Mouse (Mus musculus): ENCODE measurements around the gene Rbm25. TPM values are rescaled to one million over a fixed set of nuclear protein-coding genes. Genes with fewer than 3 reads are reported as not detected.

Rbm25 gene
- polyA plus RNA-seq, 1 experiment from 2014 or later, result 184 TPM

DNA sequence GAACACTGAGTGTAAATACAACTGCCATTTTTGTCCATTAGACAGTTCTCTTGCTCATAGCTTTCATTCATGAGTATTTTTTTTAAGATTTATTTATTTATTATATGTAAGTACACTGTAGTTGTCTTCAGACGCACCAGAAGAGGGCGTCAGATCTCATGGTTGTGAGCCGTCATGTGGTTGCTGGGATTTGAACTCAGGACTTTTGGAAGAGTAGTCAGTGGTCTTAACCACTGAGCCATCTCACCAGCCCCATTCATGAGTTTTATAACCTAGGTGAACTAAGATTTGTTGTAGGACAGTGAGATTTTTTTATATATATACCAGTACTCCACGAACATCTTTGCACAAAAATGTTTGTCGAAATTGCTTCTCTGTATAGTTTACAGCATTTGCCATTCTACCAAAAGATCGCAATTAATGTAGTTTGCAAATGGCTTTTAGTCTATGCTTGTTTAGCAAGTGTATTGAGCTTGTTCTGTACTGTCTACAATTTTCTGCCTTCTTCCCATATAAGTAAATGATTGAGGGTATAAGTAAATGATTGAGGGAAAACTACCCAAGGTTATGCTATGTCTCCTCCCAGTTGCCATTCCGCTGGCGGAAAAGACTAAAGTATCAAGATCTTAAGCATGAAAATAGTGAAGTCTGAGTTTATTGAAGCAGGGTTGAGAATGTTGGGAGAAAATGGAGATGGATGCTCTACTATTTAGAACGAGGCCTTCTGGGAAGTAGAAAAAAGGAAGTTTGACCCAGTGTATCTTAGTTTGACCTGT lies 55.7 kb downstream of the Rbm25 start:
- 88% methylated on average over 9 of the region's 9 CpGs for WGBS (ENCODE audit: insufficient replicate concordance)
- Histone ChIP-seq H3K4me1 (ENCODE audit: control insufficient read depth, insufficient read depth, low read length) (peaks cover 6% of the 10 kb centered on the region; the same call in 1 of the 2 replicates), H3K4me2 (no peak overlapping the region), H3K9ac (ENCODE audit: low read depth, low read length) (no peak overlapping the region), H3K9me3 (replicated peaks; ENCODE audit: control insufficient read depth, low read length) (no peaks in the 10 kb centered on the region), H3K4me3 (ENCODE audit: low read depth, low read length) (no peak overlapping the region), H3K27ac (ENCODE audit: low read depth, low read length) (0 out of 2 replicates have a peak overlapping the region, but pooled peaks have one; percentile 92), H3K36me3 (ENCODE audit: control insufficient read depth, insufficient read depth, low read length) (peaks cover 2% of the 10 kb centered on the region; the same call in 1 of the 2 replicates), H3K27me3 (ENCODE audit: control insufficient read depth, insufficient read depth, low read length) (no peaks in the 10 kb centered on the region)
- ATAC-seq (replicated peaks; ENCODE audit: insufficient number of reproducible peaks, low FRiP score, low TSS enrichment), result no peak

- H3K36me3 ChIP-seq (ENCODE audit: control insufficient read depth, insufficient read depth, low read length), result no peaks in the 10 kb centered on the region; the same call in 1 of the 2 replicates
- H3K27ac ChIP-seq (ENCODE audit: low read depth, low read length), result peak within 1 kb of the TSS; percentile 92
- no peaks in the 10 kb centered on the region for H3K9me3 ChIP-seq (replicated peaks; ENCODE audit: control insufficient read depth, low read length)
- ATAC-seq (replicated peaks; ENCODE audit: insufficient number of reproducible peaks, low FRiP score, low TSS enrichment), result peak; percentile 98
- peak within 1 kb of the TSS; percentile 96 for H3K9ac ChIP-seq (ENCODE audit: low read depth, low read length)
- under 1% methylated on average over 38 of the region's 38 CpGs for WGBS (ENCODE audit: insufficient replicate concordance)
- no peaks in the 10 kb centered on the region for H3K27me3 ChIP-seq (ENCODE audit: control insufficient read depth, insufficient read depth, low read length)
- H3K4me2 ChIP-seq, result peak within 1 kb of the TSS; percentile 87
- H3K4me3 ChIP-seq (ENCODE audit: low read depth, low read length), result peak within 1 kb of the TSS; percentile 96
- H3K4me1 ChIP-seq (ENCODE audit: control insufficient read depth, insufficient read depth, low read length), result peaks cover 6% of the 10 kb centered on the region; the same call in 1 of the 2 replicates
These were observed 56.9 kb downstream of the Rbm25 start, which contains the start of gene Psen1 for GRCm38 (mm10) chr12:83687934-83688315. Gene Psen1 (plus strand): TSS chr12:83688152.

DNA sequence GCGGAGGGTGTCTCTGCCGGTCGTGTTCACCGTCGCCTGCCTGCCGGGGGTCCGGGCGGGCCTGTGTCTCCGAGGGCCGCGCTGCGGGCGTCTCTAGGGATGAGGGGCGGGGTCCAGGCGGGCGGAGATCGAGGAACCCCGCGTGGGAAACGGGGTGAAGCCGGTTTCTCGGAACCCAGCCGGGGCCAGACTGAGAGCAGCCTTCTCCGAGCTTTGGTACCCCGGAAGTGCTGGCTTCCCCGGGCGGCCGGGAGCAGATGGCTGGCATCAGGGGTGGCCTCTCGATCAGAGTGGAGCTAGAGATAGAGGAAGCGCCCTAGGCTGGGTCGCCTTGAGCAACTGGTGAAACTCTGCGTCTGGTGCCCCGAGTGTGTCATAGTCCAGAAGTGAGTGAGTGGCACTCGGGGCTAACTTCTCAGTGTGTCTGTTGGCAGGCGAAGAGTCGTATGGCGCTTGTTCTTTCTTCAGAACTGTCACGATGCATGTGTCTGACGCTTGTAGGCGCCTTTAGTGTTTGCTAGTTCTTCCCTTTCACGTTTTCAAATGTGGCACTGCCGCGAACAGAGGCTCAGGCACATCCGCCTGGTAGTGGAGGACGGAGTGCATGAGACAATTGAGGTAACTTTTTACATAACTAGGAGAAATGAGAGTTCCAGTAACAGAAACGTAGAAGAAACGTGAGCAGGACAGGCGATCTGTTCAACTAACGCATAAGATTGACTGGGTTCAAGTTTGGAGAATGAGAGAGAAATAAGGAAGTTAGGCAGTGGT lies 57.5 kb downstream of the Rbm25 start:
- H3K4me3 ChIP-seq (ENCODE audit: low read depth, low read length), result peak overlapping the region; percentile 96
- H3K27me3 ChIP-seq (ENCODE audit: control insufficient read depth, insufficient read depth, low read length), result no peaks in the 10 kb centered on the region
- H3K9me3 ChIP-seq (replicated peaks; ENCODE audit: control insufficient read depth, low read length), result no peaks in the 10 kb centered on the region
- H3K4me2 ChIP-seq, result peak overlapping the region; percentile 87
- ATAC-seq (replicated peaks; ENCODE audit: insufficient number of reproducible peaks, low FRiP score, low TSS enrichment), result peak; percentile 76
- peaks cover 6% of the 10 kb centered on the region; the same call in 1 of the 2 replicates for H3K4me1 ChIP-seq (ENCODE audit: control insufficient read depth, insufficient read depth, low read length)
- under 1% methylated on average over 49 of the region's 49 CpGs for WGBS (ENCODE audit: insufficient replicate concordance)
- H3K36me3 ChIP-seq (ENCODE audit: control insufficient read depth, insufficient read depth, low read length), result no peaks in the 10 kb centered on the region; the same call in 1 of the 2 replicates
- peak overlapping the region; percentile 96 for H3K9ac ChIP-seq (ENCODE audit: low read depth, low read length)
- H3K27ac ChIP-seq (ENCODE audit: low read depth, low read length), result peak overlapping the region; percentile 92

GRCm38 (mm10) chr12:83689087-83689432 lies 58.0 kb downstream of the Rbm25 start:
- no peak for ATAC-seq (replicated peaks; ENCODE audit: insufficient number of reproducible peaks, low FRiP score, low TSS enrichment)
- no peaks in the 10 kb centered on the region; the same call in 1 of the 2 replicates for H3K36me3 ChIP-seq (ENCODE audit: control insufficient read depth, insufficient read depth, low read length)
- peak overlapping the region; percentile 92 for H3K27ac ChIP-seq (ENCODE audit: low read depth, low read length)
- peak overlapping the region; percentile 96 for H3K9ac ChIP-seq (ENCODE audit: low read depth, low read length)
- peaks cover 6% of the 10 kb centered on the region; the same call in 1 of the 2 replicates for H3K4me1 ChIP-seq (ENCODE audit: control insufficient read depth, insufficient read depth, low read length)
- H3K27me3 ChIP-seq (ENCODE audit: control insufficient read depth, insufficient read depth, low read length), result no peaks in the 10 kb centered on the region
- H3K4me2 ChIP-seq, result peak overlapping the region; percentile 87
- no peaks in the 10 kb centered on the region for H3K9me3 ChIP-seq (replicated peaks; ENCODE audit: control insufficient read depth, low read length)
- 28% methylated on average over 6 of the region's 6 CpGs for WGBS (ENCODE audit: insufficient replicate concordance)
- H3K4me3 ChIP-seq (ENCODE audit: low read depth, low read length), result peak overlapping the region; percentile 96

DNA sequence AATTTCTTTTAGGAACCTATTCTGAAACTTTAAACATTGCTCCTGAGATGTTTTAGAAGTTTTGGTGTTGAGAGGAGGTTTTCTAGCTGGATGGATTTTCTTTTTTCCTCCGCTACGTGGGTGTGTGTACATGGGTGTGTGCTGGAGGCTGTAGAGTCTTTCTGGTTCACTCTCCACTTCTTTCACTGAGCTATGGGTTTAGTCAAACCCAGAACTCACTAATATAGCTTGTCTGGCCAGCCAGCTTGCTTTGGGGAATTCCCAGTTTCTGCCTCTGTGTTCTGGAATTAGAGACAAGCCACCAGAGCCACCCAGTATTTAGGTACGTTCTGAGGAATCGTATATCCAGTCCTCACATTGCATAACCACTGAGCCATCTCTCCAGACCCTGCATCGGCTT lies 63.0 kb downstream of the Rbm25 start:
- H3K4me2 ChIP-seq, result no peak overlapping the region
- peaks cover 11% of the 10 kb centered on the region for H3K4me1 ChIP-seq (ENCODE audit: control insufficient read depth, insufficient read depth, low read length)
- ATAC-seq (replicated peaks; ENCODE audit: insufficient number of reproducible peaks, low FRiP score, low TSS enrichment), result no peak
- H3K4me3 ChIP-seq (ENCODE audit: low read depth, low read length), result no peak overlapping the region
- H3K27me3 ChIP-seq (ENCODE audit: control insufficient read depth, insufficient read depth, low read length), result no peaks in the 10 kb centered on the region
- H3K9me3 ChIP-seq (replicated peaks; ENCODE audit: control insufficient read depth, low read length), result no peaks in the 10 kb centered on the region
- 88% methylated on average over 5 of the region's 5 CpGs for WGBS (ENCODE audit: insufficient replicate concordance)
- H3K36me3 ChIP-seq (ENCODE audit: control insufficient read depth, insufficient read depth, low read length), result no peaks in the 10 kb centered on the region
- no peak overlapping the region for H3K9ac ChIP-seq (ENCODE audit: low read depth, low read length)
- no peak overlapping the region for H3K27ac ChIP-seq (ENCODE audit: low read depth, low read length)

- Histone ChIP-seq H3K27me3 (ENCODE audit: control insufficient read depth, insufficient read depth, low read length) (no peaks in the 10 kb centered on the region), H3K4me1 (ENCODE audit: control insufficient read depth, insufficient read depth, low read length) (peaks cover 6% of the 10 kb centered on the region), H3K9ac (ENCODE audit: low read depth, low read length) (no peak overlapping the region), H3K4me3 (ENCODE audit: low read depth, low read length) (no peak overlapping the region), H3K4me2 (no peak overlapping the region), H3K36me3 (ENCODE audit: control insufficient read depth, insufficient read depth, low read length) (no peaks in the 10 kb centered on the region), H3K9me3 (replicated peaks; ENCODE audit: control insufficient read depth, low read length) (no peaks in the 10 kb centered on the region), H3K27ac (ENCODE audit: low read depth, low read length) (no peak overlapping the region)
- no peak for ATAC-seq (replicated peaks; ENCODE audit: insufficient number of reproducible peaks, low FRiP score, low TSS enrichment)
- WGBS (ENCODE audit: insufficient replicate concordance), result 92% methylated on average over 3 of the region's 3 CpGs
These were observed 63.6 kb downstream of the Rbm25 start for GRCm38 (mm10) chr12:83694669-83695068.

DNA sequence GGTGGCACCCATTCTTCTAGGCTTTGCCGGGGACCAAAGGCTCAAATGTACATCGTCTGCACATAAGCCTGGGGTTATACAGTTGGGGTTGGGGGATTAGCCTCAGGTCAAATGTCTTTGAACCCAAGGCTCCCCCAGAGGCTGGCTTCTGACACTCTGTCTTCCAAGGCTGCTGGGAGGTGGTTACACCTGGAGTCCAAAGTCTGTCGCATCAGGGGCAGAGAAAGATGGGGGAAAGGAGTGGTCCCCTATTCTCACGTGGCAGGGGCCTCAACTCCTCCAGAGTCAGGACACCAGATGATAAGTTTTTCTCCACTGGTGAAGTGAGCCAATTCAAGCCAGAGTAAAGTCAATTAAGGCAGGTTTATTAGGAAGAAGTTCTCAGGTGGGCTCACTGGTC lies 67.6 kb downstream of the Rbm25 start:
- Histone ChIP-seq H3K4me3 (ENCODE audit: low read depth, low read length) (no peak overlapping the region), H3K27ac (ENCODE audit: low read depth, low read length) (no peak overlapping the region), H3K27me3 (ENCODE audit: control insufficient read depth, insufficient read depth, low read length) (no peaks in the 10 kb centered on the region), H3K4me2 (no peak overlapping the region), H3K36me3 (ENCODE audit: control insufficient read depth, insufficient read depth, low read length) (peaks cover 2% of the 10 kb centered on the region; the same call in 1 of the 2 replicates), H3K9ac (ENCODE audit: low read depth, low read length) (no peak overlapping the region), H3K9me3 (replicated peaks; ENCODE audit: control insufficient read depth, low read length) (no peaks in the 10 kb centered on the region), H3K4me1 (ENCODE audit: control insufficient read depth, insufficient read depth, low read length) (peaks cover 6% of the 10 kb centered on the region)
- no peak for ATAC-seq (replicated peaks; ENCODE audit: insufficient number of reproducible peaks, low FRiP score, low TSS enrichment)
- WGBS (ENCODE audit: insufficient replicate concordance), result 81% methylated on average over 4 of the region's 4 CpGs

DNA sequence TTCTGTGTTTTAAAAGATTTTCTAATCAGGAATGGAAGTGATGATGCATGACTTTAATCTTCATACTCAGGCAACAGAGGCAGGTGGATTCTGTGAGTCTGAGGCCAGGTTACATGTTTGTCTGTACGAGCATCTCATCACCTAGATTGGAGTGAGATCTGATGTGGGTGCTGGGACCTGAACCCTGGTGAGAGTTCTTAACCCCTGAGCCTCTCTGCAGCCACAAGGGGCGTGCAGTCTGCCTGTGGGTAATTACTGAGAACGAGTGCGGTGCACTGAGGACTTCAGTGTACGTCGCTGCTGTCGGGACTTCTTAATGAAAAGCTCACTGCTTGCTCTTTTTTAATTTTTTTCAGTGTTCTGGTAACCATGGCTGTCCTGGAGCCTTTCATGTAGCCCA lies 70.6 kb downstream of the Rbm25 start:
- no peaks in the 10 kb centered on the region for H3K27me3 ChIP-seq (ENCODE audit: control insufficient read depth, insufficient read depth, low read length)
- H3K4me3 ChIP-seq (ENCODE audit: low read depth, low read length), result no peak overlapping the region
- H3K36me3 ChIP-seq (ENCODE audit: control insufficient read depth, insufficient read depth, low read length), result peaks cover 2% of the 10 kb centered on the region; the same call in 1 of the 2 replicates
- H3K4me2 ChIP-seq, result no peak overlapping the region
- H3K9me3 ChIP-seq (replicated peaks; ENCODE audit: control insufficient read depth, low read length), result no peaks in the 10 kb centered on the region
- H3K27ac ChIP-seq (ENCODE audit: low read depth, low read length), result no peak overlapping the region
- 95% methylated on average over 7 of the region's 7 CpGs for WGBS (ENCODE audit: insufficient replicate concordance)
- no peaks in the 10 kb centered on the region for H3K4me1 ChIP-seq (ENCODE audit: control insufficient read depth, insufficient read depth, low read length)
- no peak for ATAC-seq (replicated peaks; ENCODE audit: insufficient number of reproducible peaks, low FRiP score, low TSS enrichment)
- no peak overlapping the region for H3K9ac ChIP-seq (ENCODE audit: low read depth, low read length)
